Mouse (Mus musculus): ENCODE results near the gene Tmem30b.

The Tmem30b gene

GRCm38 (mm10) chr12:73564176-73564575 lies 18.0 kb upstream of the Tmem30b start:
- in situ Hi-C loops (cut with MboI; ENCODE audit: unreplicated experiment in 2 of 2), result loop anchor here in 1 of 2 experiments (5.0 kb wide), 2 partner anchors 133 to 423 kb away; no protein-coding TSS in a partner anchor

DNA sequence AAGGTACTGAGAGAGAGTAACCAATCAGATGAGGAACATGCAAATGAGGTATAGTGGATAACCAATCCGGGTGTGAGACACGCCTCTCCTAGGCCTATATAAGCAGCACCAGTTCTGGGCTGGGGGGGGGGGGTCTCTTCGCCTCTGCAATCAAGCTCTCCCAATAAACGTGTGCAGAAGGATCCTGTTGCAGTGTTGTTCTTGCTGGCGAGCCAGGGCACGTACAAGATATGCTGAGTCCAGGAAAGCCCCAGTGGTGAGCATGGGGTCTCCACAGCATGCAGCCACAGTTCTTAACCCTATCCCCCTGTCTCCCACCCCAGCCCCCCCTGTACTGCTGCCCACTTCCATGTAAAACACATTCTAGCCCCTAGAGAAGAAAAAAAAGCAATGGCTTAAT lies 16.9 kb upstream of the Tmem30b start:
- in situ Hi-C loops (cut with MboI; ENCODE audit: unreplicated experiment in 2 of 2), result loop anchor here in 1 of 2 experiments (5.0 kb wide), 2 partner anchors 134 to 424 kb away; no protein-coding TSS in a partner anchor

- in situ Hi-C loops (cut with MboI; ENCODE audit: unreplicated experiment in 2 of 2), result loop anchor here in 1 of 2 experiments (5.0 kb wide), 2 partner anchors 137 to 427 kb away; no protein-coding TSS in a partner anchor
Measured at GRCm38 (mm10) chr12:73560091-73560490, 13.9 kb upstream of the Tmem30b start.

DNA sequence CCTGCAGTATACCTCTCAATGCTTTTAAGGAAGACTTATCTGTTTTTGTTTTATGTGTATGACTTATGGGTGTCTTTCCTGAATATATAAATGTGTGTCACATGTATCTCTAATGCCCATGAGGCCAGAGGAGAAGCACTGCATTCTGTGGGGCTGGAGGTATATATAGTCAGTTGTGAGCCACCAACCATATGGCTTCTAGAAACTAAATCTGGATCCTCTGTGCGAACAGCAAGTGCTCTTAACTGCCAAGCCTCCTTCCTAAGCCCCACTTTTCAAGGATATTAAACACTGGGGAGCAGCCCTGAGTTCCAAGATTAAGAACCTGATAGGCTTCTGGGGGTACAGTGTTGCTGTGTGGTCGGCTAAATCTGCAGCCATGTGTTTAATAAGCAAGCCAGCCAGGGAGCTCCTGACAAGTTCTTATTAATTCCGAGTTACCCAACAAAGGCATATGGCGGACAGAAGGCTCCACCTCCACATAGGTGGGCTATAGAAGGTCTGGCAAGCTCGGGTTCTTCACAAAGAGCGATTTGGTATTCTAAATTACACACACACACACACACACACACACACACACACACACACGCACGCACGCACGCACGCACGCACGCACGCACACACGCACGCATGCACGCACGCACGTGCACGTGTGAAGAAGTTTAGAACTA lies 12.5 kb upstream of the Tmem30b start:
- in situ Hi-C loops (cut with MboI; ENCODE audit: unreplicated experiment in 2 of 2), result loop anchor here (5.0 to 10.0 kb wide), 3 partner anchors 439 to 714 kb away; partner anchors contain the start of gene Syt16 (in 1 of the 2)

DNA sequence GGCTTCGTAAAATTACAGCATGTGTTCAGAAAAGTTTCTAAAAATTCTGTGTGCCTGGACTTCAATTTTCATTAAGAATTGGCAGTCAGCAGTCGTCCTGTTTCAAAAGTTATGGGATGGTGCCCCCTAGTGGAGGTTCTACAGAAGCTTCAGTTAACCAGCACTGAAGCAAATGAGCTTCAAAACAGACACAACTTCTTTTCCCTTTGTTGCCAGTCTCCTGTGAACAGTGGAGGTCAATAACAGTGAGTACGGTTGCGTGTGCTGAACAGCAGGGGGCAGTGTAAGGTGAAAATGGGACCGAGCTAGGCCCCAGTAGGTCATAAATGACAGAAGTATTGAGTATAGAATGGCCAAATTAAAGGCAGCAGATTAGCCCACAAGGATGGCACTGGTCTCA lies 8.0 kb upstream of the Tmem30b start:
- in situ Hi-C loops (cut with MboI; ENCODE audit: unreplicated experiment in 2 of 2), result loop anchor here in 1 of 2 experiments (10.0 kb wide), 1 partner anchor 709 kb away; no protein-coding TSS in a partner anchor

GRCm38 (mm10) chr12:73548259-73548658 lies 2.1 kb upstream of the Tmem30b start:
- in situ Hi-C loops (cut with MboI; ENCODE audit: unreplicated experiment in 2 of 2), result loop anchor here (25.0 kb wide), 2 partner anchors 739 to 1461 kb away; partner anchors contain the start of genes Jkamp (in 2 of the 2) and L3hypdh (in 2 of the 2)

DNA sequence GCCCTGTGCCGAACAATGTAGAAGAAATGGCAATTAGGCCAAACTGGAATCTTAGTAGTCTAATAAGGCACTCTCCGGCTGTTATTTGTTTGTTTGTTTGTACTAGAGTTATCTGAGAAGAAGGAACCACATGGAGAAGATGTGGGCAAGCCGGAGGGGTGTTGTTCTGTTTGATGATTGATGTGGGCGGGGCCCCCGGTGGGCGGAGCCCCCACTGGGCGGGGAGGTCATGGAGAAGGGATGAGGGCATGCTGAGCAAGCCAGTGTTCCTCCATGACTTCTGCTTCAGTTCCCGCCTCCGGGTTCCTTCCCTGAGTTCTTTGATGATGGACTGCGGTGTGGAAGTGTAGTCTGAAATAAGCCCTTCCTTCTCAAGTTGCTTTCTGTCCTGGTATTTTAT lies 1.5 kb upstream of the Tmem30b start:
- in situ Hi-C loops (cut with MboI; ENCODE audit: unreplicated experiment in 2 of 2), result loop anchor here (25.0 kb wide), 2 partner anchors 740 to 1460 kb away; partner anchors contain the start of genes Jkamp (in 2 of the 2) and L3hypdh (in 2 of the 2)

DNA sequence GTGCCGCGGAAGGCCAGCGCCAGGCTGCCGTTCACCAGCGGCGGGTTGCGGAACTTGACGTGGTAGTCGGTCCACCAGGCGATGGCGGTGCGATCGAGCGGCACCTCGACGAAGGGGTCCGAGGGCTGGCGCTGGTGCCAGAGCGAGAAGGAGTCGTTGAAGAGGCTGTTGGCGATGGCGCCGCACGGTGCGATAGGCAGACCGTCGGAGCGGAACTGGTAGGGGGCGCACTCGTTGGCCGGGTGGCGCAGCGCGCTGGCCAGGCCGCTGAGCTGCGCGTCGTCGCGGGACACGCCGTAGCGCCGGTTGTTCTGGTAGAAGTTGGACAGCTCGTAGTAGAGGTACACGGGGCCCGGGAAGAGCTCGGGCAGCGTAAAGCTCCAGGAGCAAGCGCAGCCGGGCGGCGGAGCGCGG lies 513 bp downstream of the Tmem30b start:
- in situ Hi-C loops (cut with MboI; ENCODE audit: unreplicated experiment in 2 of 2), result loop anchor here (25.0 kb wide), 2 partner anchors 742 to 1458 kb away; partner anchors contain the start of genes Jkamp (in 2 of the 2) and L3hypdh (in 2 of the 2)

- in situ Hi-C loops (cut with MboI; ENCODE audit: unreplicated experiment in 2 of 2), result loop anchor here (25.0 kb wide), 2 partner anchors 742 to 1458 kb away; partner anchors contain the start of genes Jkamp (in 2 of the 2) and L3hypdh (in 2 of the 2)
Measured at GRCm38 (mm10) chr12:73544736-73545671, 1.2 kb downstream of the Tmem30b start.

DNA sequence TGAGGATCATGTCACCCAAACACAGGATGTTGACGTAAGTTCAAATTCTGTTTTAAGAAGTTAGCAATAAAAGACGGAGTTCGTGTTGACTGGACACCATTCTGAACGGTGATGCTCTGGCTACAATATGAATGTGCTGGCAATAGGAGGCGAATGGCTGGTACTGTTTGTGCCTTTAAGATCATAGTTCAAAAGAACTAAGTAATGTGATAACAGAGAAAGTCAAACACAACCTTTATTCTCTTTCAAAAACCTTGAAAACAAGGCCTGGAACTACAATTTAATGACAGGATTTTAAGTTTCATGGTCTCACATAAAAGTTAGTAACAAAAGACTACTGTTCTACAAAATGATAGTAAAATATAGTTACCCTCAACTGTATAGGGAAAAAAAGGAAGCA lies 3.0 kb downstream of the Tmem30b start:
- in situ Hi-C loops (cut with MboI; ENCODE audit: unreplicated experiment in 2 of 2), result loop anchor here (25.0 kb wide), 2 partner anchors 744 to 1456 kb away; partner anchors contain the start of genes Jkamp (in 2 of the 2) and L3hypdh (in 2 of the 2)

GRCm38 (mm10) chr12:73540402-73540801 lies 5.8 kb downstream of the Tmem30b start:
- in situ Hi-C loops (cut with MboI; ENCODE audit: unreplicated experiment in 2 of 2), result loop anchor here (25.0 kb wide), 2 partner anchors 747 to 1453 kb away; partner anchors contain the start of genes Jkamp (in 2 of the 2) and L3hypdh (in 2 of the 2)

- in situ Hi-C loops (cut with MboI; ENCODE audit: unreplicated experiment in 2 of 2), result loop anchor here (10.0 to 25.0 kb wide), 3 partner anchors 748 to 1452 kb away; partner anchors contain the start of genes Jkamp (in 2 of the 2) and L3hypdh (in 2 of the 2)
Measured at GRCm38 (mm10) chr12:73539151-73539550, 7.0 kb downstream of the Tmem30b start.

GRCm38 (mm10) chr12:73538139-73538508 lies 8.1 kb downstream of the Tmem30b start:
- in situ Hi-C loops (cut with MboI; ENCODE audit: unreplicated experiment in 2 of 2), result loop anchor here (10.0 to 25.0 kb wide), 3 partner anchors 749 to 1451 kb away; partner anchors contain the start of genes Jkamp (in 2 of the 2) and L3hypdh (in 2 of the 2)

DNA sequence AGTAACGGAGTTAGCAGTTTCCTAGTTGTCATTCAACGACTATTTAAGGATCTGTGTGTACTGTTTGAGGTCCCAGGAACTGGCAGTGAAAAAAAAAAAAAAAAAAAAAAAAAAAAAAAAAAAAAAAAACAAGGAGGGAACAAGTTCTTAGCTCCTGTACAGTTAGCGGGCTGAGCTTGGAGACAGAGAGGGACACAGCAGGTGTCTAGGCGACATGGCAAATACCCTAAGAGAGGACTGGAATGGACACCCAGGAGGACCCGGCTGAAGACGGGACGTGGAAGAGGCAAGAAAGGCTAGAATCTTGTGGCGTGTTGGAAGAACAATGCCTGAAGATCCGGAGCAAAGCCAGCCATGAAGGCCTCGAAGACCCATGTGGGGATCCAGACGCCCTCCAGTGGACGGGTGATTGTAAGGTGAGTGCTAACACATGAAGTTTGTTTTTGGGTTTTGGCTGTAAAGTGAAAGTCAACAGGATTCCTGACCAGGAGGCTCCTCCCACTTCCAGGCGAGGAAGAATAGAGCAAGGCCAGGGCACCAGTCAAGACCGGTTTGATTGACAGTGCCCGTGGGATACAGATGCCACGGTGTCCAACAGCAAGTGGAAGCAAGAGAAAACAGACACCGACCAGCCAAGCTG lies 8.6 kb downstream of the Tmem30b start:
- in situ Hi-C loops (cut with MboI; ENCODE audit: unreplicated experiment in 2 of 2), result loop anchor here (10.0 to 25.0 kb wide), 3 partner anchors 750 to 1450 kb away; partner anchors contain the start of genes Jkamp (in 2 of the 2) and L3hypdh (in 2 of the 2)

DNA sequence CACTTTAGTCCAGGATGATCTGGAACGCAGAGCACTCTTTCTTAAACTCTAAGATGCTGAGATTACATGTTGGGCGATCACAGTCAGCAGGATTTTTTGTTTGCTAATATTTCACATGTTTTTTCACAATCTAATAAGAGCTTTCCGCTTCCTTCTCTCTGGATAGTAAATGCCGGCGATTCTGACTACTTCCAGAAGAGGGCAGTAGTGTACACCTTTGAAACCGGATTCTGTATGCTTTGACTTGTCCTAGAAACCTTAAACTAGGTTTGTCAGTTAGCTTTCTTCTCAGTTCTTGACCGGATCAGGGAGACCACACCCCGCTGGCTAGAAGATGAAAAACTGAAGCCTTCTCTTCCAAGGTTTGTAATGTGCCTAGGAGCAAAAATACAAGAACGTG lies 11.6 kb downstream of the Tmem30b start:
- in situ Hi-C loops (cut with MboI; ENCODE audit: unreplicated experiment in 2 of 2), result loop anchor here (10.0 to 25.0 kb wide), 3 partner anchors 753 to 1447 kb away; partner anchors contain the start of genes Jkamp (in 2 of the 2) and L3hypdh (in 2 of the 2)

DNA sequence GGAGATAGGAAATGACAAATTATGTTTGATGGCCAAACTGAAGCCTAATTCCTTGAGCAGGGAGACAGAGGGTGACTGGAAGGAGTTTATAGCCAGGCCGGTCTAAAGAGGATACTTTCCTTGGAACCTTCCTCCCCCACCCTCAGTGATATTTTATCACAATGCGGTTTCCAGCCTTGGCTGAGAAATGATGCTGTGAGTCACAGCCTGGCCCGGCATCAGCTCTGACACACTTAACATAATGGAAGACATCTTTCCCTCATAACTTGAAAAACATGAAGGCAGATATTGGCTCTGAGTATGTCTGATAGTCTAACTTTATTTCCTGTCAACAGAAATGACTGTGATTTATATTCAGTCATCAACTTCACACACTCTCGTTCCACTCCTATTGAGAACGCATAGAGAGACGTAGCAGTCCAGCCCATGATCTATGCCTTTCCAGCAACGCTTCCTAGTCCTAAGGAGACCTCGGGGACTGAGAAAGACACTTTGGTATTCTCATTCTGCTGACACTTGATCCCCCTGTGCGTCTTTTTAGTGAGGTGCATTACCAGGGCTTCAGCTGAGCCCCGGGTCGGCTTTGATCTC lies 14.2 kb downstream of the Tmem30b start:
- in situ Hi-C loops (cut with MboI; ENCODE audit: unreplicated experiment in 2 of 2), result loop anchor here (10.0 to 25.0 kb wide), 3 partner anchors 755 to 1445 kb away; partner anchors contain the start of genes Jkamp (in 2 of the 2) and L3hypdh (in 2 of the 2)

DNA sequence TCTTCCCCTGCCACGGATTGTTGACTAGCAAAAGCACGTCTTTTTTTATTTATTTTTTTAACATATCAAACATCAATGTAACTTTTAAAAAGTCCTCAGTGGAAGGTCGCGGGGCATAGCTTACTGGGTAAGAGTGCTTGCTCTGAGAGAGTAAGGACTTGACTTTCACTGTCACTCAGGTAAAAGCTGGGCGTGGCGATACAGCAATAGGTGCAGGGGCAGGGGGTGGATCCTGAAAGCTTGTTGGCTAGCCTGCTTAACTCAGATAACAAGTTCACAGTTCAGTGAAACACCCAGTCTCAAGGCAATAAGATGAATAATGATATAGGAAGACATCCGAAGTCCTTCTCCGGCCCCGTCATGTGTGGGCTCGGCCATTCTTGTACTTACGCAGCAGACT lies 16.6 kb downstream of the Tmem30b start:
- in situ Hi-C loops (cut with MboI; ENCODE audit: unreplicated experiment in 2 of 2), result loop anchor here (25.0 kb wide), 2 partner anchors 758 to 1442 kb away; partner anchors contain the start of genes Jkamp (in 2 of the 2) and L3hypdh (in 2 of the 2)

- in situ Hi-C loops (cut with MboI; ENCODE audit: unreplicated experiment in 2 of 2), result loop anchor here (25.0 kb wide), 2 partner anchors 758 to 1442 kb away; partner anchors contain the start of genes Jkamp (in 2 of the 2) and L3hypdh (in 2 of the 2)
Measured at GRCm38 (mm10) chr12:73529131-73529530, 17.1 kb downstream of the Tmem30b start.

Data from v-Abl transformed pro-B cells (cell line).